Mouse (Mus musculus): Measurements from ENCODE around the gene Creld2.

- no peak for TF ChIP-seq POLR2A (IDR thresholded peaks at IDR 0.05; ENCODE audit: low read depth, low read length)
- TF ChIP-seq CTCF (IDR thresholded peaks at IDR 0.05; ENCODE audit: borderline replicate concordance, insufficient read depth, low read length), result no peak
Measured at GRCm38 (mm10) chr15:88856613-88857012, 37.2 kb downstream of the Creld2 start.
